Mouse (Mus musculus) lung, postnatal 0 days (tissue): ENCODE measurements at regions not wholly inside any gene's neighbourhood (a gene's known extent, or its start where the extent isn't known, plus 50 kb on each side); places are given as distances from the start of the nearest gene placed in this dataset.

Experiments
- CTCF ChIP-seq: IDR thresholded peaks from 2 replicates; pipeline ENCODE4 v1.5.1; 2016; ENCODE audit warnings: antibody characterized with exemption, mild to moderate bottlenecking
- EP300 ChIP-seq: IDR thresholded peaks from 2 replicates; pipeline ENCODE4 v1.6.1; 2016; ENCODE audit warnings: antibody characterized with exemption, mild to moderate bottlenecking, control low read depth

GRCm38 (mm10) chr13:97688310-97688886 is 72.0 kb downstream of the Gm10260 start:
- TF ChIP-seq CTCF: no peak
- TF ChIP-seq EP300: no peak
